Mouse (Mus musculus) cerebellum, adult (tissue): ENCODE measurements at regions not wholly inside any gene's neighbourhood (a gene's known extent, or its start where the extent isn't known, plus 50 kb on each side); places are given as distances from the start of the nearest gene placed in this dataset.

Experiments
- ATAC-seq: cut with Nextera tagmentation; 2 replicates; pipeline ENCODE4 v1.9.2; 2017; ENCODE audit warnings: mild to moderate bottlenecking, moderate library complexity, mixed read lengths; ENCODE audit not compliant: insufficient number of reproducible peaks, low FRiP score, low TSS enrichment

DNA sequence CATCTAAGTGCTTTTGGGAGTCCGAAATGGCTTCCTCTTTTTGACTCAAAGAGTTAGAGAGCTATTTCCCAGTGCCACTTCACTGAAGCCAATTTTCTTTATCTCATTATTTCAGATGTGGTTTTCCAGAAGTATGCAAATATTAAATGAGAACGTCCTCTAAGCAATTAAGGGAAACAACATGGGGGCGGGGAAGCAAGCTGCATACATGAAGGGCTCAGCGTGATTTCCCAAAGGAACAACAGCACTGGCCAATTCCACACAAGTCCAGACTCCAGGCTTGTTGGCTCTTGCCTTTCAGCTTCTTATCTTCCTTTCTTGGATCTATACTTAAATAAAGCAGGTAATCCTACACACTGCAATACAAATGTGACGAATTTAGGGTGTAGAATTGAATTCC lies 73.2 kb downstream of the Ramp3 start:
- no peak for ATAC-seq
